Mouse (Mus musculus) limb, embryonic 12.5 days (tissue): ENCODE results near the gene Abcc8. TPM values are rescaled to one million over a fixed set of nuclear protein-coding genes. Genes with fewer than 3 reads are reported as not detected.

Experiments
- ATAC-seq: fragments of 200-750 bp; cut with Nextera tagmentation; 2 replicates; pipeline ENCODE4 v1.8.0; 2017; ENCODE audit warnings: low read depth, moderate TSS enrichment; ENCODE audit not compliant: insufficient number of reproducible peaks, insufficient read depth, low FRiP score, low TSS enrichment
- H3K27ac ChIP-seq: fragments of 300-500 bp; sonication (generic); 2 replicates; pipeline ENCODE4 v1.5.1; 2016; ENCODE audit warnings: mild to moderate bottlenecking, moderate library complexity
- H3K27me3 ChIP-seq: fragments of 300-500 bp; sonication (generic); 2 replicates; pipeline ENCODE4 v1.6.1; 2016; ENCODE audit warnings: mild to moderate bottlenecking, moderate library complexity
- H3K36me3 ChIP-seq: fragments of 300-500 bp; sonication (generic); 2 replicates; pipeline ENCODE4 v1.6.1; 2016; ENCODE audit warnings: mild to moderate bottlenecking, moderate library complexity
- H3K4me1 ChIP-seq: fragments of 300-500 bp; sonication (generic); replicated peaks from 2 replicates; pipeline ENCODE4 v1.6.1; 2016
- H3K4me2 ChIP-seq: fragments of 300-500 bp; sonication (generic); 2 replicates; pipeline ENCODE4 v1.6.1; 2016; ENCODE audit warnings: mild to moderate bottlenecking, moderate library complexity
- H3K4me3 ChIP-seq: fragments of 300-500 bp; sonication (generic); replicated peaks from 2 replicates; pipeline ENCODE4 v1.5.1; 2016; ENCODE audit warnings: mild to moderate bottlenecking
- H3K9ac ChIP-seq: fragments of 300-500 bp; sonication (generic); replicated peaks from 2 replicates; pipeline ENCODE4 v1.6.1; 2016; ENCODE audit warnings: mild to moderate bottlenecking, moderate library complexity
- H3K9me3 ChIP-seq: fragments of 300-500 bp; sonication (generic); 2 replicates; pipeline ENCODE4 v1.6.1; 2016; ENCODE audit warnings: mild to moderate bottlenecking, moderate library complexity
- WGBS: fragments of 180-500 bp; shearing (Covaris S2); methylation state at CpG from one replicate; pipeline ENCODE4 v1.1.7; 2016; 5-methylcytosine and 5-hydroxymethylcytosine counted together
- polyA plus RNA-seq: library from polyadenylated mRNA; unstranded; fragments of >200 nt; fragmentation: Nextera tagmentation; extraction: Ambion mirVana; gene quantifications from 2 replicates; pipeline ENCODE4 v1.2.1, GENCODE M21; 2016

Gene Abcc8
- polyA plus RNA-seq, 1 experiment from 2014 or later = 0.70 TPM

DNA sequence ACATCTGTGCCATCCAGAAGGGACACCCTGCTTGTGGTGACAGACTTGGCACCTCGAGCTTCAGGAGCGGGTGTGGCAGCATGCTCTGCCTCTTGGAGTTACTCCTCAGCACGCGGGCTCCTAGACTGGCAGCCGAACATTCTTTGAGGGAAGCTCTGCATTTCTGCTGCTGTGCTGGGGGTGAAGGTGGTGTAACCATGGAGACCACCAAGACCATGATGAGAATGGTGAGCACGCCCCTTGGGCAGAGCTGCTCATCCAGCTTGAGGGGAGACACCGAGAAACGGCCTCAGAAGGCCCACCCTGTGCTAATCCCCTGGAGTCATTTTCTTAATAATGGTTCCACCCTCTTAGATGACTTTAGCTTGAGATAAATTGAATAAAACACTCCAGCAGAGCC is 87.0 kb downstream of the Abcc8 start:
- Histone ChIP-seq H3K27me3 (peaks cover 42% of the 10 kb centered on the region), H3K4me1 (no peaks in the 10 kb centered on the region), H3K9ac (no peak overlapping the region), H3K36me3 (no peaks in the 10 kb centered on the region), H3K4me3 (no peak overlapping the region), H3K4me2 (no peak overlapping the region), H3K27ac (no peak overlapping the region), H3K9me3 (peaks cover 10% of the 10 kb centered on the region; the same call in 1 of the 2 replicates)
- ATAC-seq = no peak
- WGBS = 52% methylated on average over 8 of the region's 8 CpGs

DNA sequence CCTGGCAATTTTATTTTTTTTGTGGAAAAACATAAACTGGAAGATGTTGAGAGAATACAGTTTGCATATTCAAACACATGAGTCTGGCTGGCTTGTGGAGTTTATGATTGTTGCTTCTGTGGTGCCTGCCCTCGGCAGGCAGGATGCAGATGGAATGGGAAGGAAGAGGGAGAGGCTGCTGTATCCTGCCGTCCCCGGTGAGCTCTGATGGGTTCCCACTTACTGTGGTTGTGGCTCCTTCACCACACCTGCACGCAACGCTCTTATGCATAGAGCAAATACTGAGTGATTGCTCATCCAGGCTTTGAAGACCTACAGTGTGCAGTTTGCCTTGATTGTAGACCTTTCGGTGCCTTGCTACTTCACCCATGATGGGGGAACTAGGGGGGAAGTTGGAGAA is 91.6 kb downstream of the Abcc8 start:
- WGBS = 93% methylated on average over 6 of the region's 6 CpGs
- no peak overlapping the region for H3K27ac ChIP-seq
- H3K9ac ChIP-seq = no peak overlapping the region
- H3K4me2 ChIP-seq = no peak overlapping the region
- ATAC-seq = no peak
- no peaks in the 10 kb centered on the region for H3K4me1 ChIP-seq
- H3K9me3 ChIP-seq = peaks cover 10% of the 10 kb centered on the region; the same call in 1 of the 2 replicates
- H3K4me3 ChIP-seq = no peak overlapping the region
- H3K27me3 ChIP-seq = peaks cover 6% of the 10 kb centered on the region; the same call in 1 of the 2 replicates
- H3K36me3 ChIP-seq = peaks cover 16% of the 10 kb centered on the region

DNA sequence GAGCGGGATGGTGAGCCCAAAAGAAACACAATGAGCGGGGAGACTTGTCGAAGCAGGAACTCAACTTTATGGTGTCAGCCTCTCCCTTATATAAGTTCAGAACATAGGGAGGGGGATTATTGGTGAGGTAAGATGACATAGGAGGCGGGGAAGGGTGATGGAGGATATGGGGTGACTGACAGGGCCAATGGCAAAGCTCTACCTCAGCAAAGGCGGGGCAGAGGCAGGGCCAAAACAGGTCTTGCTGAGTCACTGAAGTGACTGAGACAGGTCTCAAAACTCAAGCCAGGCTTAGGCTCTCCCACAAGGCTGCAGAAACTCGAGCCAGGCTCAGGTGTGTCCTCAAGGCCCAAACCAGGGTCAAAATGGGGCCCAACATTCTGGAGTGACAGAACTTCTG is 93.5 kb downstream of the Abcc8 start:
- Histone ChIP-seq H3K9me3 (peaks cover 10% of the 10 kb centered on the region; the same call in 1 of the 2 replicates), H3K27ac (no peak overlapping the region), H3K9ac (no peak overlapping the region), H3K4me1 (no peaks in the 10 kb centered on the region), H3K4me3 (no peak overlapping the region), H3K27me3 (no peaks in the 10 kb centered on the region), H3K36me3 (peaks cover 35% of the 10 kb centered on the region), H3K4me2 (no peak overlapping the region)
- no peak for ATAC-seq
- 82% methylated on average over 6 of the region's 6 CpGs for whole genome bisulfite sequencing

DNA sequence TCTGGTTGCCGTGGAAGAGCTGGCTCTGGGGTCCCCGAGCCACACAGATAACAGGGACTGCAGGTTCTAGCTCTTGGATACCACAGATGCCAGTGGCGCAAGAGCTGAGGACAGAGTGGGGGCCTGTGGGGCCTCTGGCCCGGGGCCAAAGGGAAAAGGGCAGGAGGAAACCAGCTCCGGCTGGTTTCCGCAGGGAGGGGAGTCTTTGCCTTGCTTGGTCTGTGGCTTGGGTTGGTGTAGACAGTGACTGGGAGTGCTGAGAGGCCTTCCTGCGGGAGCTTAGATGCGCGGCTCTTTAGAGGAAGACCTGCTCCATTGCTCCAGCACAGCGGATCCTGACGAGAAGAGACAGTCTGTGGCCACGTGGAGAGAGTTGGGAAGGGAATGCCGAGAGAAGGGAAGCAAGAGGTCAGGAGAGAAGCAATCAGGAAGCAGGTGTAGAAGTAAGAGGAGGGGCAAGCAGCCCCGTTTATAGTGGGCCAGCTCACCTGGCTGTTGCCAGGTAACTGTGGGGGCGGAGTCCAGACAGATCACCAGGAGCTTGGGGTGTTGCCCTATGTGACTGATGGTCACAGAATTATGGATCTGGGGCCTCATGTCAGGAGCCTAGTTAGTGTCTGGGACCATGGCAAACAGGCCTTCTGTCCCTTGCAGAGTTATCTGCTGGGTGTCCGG is 94.9 kb downstream of the Abcc8 start:
- H3K36me3 ChIP-seq = peaks cover 49% of the 10 kb centered on the region
- peaks cover 10% of the 10 kb centered on the region; the same call in 1 of the 2 replicates for H3K9me3 ChIP-seq
- H3K27ac ChIP-seq = no peak overlapping the region
- H3K27me3 ChIP-seq = no peaks in the 10 kb centered on the region
- 77% methylated on average over 16 of the region's 16 CpGs for WGBS
- H3K4me3 ChIP-seq = no peak overlapping the region
- no peaks in the 10 kb centered on the region for H3K4me1 ChIP-seq
- H3K4me2 ChIP-seq = no peak overlapping the region
- ATAC-seq = no peak
- H3K9ac ChIP-seq = no peak overlapping the region

DNA sequence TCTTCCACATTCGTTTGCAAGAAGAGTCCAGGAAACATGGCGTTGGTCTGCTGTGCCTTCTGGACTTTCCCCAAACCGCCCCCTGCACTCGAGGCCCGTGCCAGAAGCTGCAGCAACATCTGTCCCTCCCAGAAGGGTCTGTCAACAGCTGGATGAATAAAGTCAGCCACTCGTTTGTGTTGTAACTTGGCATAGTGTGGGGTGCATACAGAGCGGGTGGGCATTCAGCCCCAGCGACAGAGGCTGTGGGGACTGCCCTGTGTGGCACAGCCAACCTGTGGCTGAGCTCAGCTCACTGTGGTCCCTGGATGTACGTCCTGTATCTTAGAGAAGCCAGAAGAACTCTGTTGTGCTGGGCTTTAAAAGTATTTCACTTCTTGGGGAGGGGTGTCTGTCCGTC is 95.8 kb downstream of the Abcc8 start:
- H3K27me3 ChIP-seq = no peaks in the 10 kb centered on the region
- no peak overlapping the region for H3K9ac ChIP-seq
- H3K4me1 ChIP-seq = no peaks in the 10 kb centered on the region
- H3K27ac ChIP-seq = no peak overlapping the region
- H3K9me3 ChIP-seq = peaks cover 9% of the 10 kb centered on the region; the same call in 1 of the 2 replicates
- H3K36me3 ChIP-seq = peaks cover 59% of the 10 kb centered on the region
- 88% methylated on average over 10 of the region's 10 CpGs for WGBS
- no peak for ATAC-seq
- H3K4me2 ChIP-seq = no peak overlapping the region
- no peak overlapping the region for H3K4me3 ChIP-seq

DNA sequence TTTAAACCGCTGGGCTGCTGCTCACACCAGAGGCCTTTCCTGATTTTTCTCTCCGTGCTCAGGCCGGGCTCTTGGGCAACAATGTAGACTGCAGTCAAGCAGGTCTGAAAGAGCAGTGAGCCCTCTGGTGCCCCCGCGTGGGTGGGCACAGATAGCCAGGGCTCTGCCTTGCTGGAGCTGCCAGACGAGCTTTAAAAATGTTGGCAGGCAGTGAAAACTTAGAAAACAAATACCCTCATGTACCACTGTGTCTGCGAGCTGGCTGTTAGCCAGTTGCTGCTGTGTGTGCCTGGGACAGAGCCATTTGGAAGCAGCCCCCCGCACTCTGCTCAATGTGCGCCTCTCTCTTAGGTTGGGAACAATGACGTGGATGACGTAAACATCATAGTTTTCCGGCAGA is 102.2 kb downstream of the Abcc8 start:
- Histone ChIP-seq H3K9me3 (no peaks in the 10 kb centered on the region), H3K27ac (no peak overlapping the region), H3K4me1 (no peaks in the 10 kb centered on the region), H3K27me3 (no peaks in the 10 kb centered on the region), H3K4me2 (no peak overlapping the region), H3K36me3 (peaks cover 94% of the 10 kb centered on the region), H3K4me3 (no peak overlapping the region), H3K9ac (no peak overlapping the region)
- ATAC-seq = no peak
- 89% methylated on average over 12 of the region's 12 CpGs for WGBS

DNA sequence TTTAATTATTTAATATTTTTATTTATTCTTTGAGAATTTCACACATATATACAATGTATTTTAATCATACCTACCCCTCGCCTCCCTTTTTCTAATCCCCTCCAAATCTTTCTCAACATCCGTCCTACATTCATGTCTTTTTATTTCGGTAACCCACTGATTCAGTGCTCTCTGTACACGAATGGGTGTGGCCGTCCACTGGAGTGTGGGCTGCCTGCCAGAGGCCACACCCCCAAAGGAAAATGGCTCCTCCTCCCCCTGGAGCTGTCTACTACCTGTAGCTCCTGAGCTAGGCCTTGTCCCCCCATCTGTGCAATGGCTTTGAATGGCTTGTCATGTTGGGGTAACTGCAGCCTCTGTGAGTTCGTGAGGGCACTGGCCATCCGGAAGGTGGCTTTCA is 103.0 kb downstream of the Abcc8 start:
- no peaks in the 10 kb centered on the region for H3K4me1 ChIP-seq
- no peak overlapping the region for H3K4me3 ChIP-seq
- H3K27me3 ChIP-seq = no peaks in the 10 kb centered on the region
- no peak for ATAC-seq
- peaks cover 94% of the 10 kb centered on the region for H3K36me3 ChIP-seq
- no peak overlapping the region for H3K4me2 ChIP-seq
- no peak overlapping the region for H3K27ac ChIP-seq
- 87% methylated on average over 7 of the region's 7 CpGs for WGBS
- no peaks in the 10 kb centered on the region for H3K9me3 ChIP-seq
- no peak overlapping the region for H3K9ac ChIP-seq

DNA sequence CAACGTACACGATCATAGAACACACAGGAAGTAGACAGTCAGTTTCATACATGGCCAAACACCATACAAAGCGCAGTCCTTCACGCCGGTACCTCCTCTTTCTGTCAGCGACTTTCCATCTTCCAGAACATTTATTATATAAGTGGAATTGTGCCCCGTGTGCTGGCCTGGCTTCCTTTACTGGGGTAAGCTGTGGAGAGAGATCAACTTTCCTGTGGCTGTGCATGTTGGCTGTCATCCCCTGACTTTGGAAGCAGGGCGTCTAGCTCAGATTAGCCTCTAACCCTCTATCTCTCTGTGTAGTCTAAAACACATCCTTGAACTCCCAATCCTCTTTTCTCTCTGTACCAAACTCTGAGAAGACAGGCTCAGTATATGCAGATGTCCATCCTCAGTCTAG is 111.0 kb downstream of the Abcc8 start:
- WGBS = 92% methylated on average over 8 of the region's 8 CpGs

DNA sequence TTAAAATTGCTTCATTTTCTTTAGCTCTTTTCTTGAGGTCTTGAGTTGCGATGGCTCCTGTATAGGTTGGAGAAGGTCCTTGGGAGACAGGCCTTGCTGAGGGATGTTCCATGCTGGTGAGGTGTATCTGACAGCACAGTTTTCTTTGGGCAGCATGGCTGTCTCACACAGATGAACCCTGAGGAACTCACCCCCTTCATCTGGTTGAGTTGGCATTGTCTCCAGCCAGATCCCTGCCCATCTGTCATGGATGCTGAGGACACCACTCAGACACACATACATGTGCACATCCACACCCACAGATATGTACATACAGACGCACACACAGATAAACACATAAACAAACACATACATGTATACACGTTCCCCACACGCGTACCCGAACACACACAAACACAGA is 116.5 kb downstream of the Abcc8 start:
- 97% methylated on average over 6 of the region's 6 CpGs for WGBS
- no peak for ATAC-seq
- Histone ChIP-seq H3K9ac (no peak overlapping the region), H3K4me3 (no peak overlapping the region), H3K27me3 (no peaks in the 10 kb centered on the region), H3K36me3 (peaks cover 96% of the 10 kb centered on the region), H3K4me1 (no peaks in the 10 kb centered on the region), H3K9me3 (no peaks in the 10 kb centered on the region), H3K4me2 (no peak overlapping the region), H3K27ac (no peak overlapping the region)

More for the DNA sequence above, 111.0 kb downstream of the Abcc8 start:
- peaks cover 96% of the 10 kb centered on the region for H3K36me3 ChIP-seq
- no peak overlapping the region for H3K9ac ChIP-seq
- H3K4me2 ChIP-seq = no peak overlapping the region
- H3K4me1 ChIP-seq = no peaks in the 10 kb centered on the region
- no peaks in the 10 kb centered on the region for H3K27me3 ChIP-seq
- H3K4me3 ChIP-seq = no peak overlapping the region
- H3K9me3 ChIP-seq = no peaks in the 10 kb centered on the region
- H3K27ac ChIP-seq = no peak overlapping the region
- no peak for ATAC-seq

DNA sequence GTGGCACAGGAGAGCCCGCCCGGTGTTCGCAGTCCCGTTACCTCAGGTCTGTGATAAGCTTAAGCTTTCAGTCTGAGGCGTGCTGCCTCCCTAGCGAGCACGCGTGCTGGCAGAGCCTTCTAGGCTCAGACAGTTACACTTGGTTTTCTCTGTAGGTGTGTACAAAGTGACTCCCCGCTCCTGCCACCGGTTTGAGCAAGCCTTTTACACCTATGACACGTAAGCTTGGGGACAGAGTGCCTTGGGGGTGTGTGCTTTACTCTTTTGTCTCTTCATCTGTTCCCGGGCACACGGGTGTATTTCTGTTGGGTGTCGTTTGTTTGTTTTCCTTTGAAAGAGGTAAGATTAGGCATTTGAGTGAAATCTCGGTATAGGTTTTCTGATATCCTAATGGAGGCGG is 118.2 kb downstream of the Abcc8 start:
- no peak for ATAC-seq
- H3K36me3 ChIP-seq = peaks cover 96% of the 10 kb centered on the region
- H3K9ac ChIP-seq = no peak overlapping the region
- H3K4me1 ChIP-seq = no peaks in the 10 kb centered on the region
- WGBS = 97% methylated on average over 16 of the region's 16 CpGs
- no peak overlapping the region for H3K4me3 ChIP-seq
- H3K27ac ChIP-seq = no peak overlapping the region
- H3K27me3 ChIP-seq = no peaks in the 10 kb centered on the region
- no peak overlapping the region for H3K4me2 ChIP-seq
- H3K9me3 ChIP-seq = no peaks in the 10 kb centered on the region

DNA sequence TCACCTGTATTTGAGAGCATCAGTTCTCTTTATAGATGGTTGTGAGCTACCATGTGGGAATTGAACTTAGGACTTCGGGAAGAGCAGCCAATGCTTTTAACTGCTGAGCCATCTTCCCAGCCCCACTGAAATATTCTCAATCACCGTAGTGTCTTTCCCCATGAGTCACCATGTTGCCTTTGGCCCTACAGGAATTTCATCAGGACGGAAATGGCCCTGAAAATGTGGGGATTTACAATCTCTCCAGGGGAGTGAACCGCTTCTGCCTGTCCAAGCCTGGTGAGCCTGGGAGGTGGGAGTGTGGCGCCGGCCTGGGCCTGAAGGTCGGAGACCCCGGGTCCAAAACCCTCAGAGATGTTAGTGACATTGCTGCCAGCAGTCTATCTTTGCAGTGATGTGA is 119.1 kb downstream of the Abcc8 start:
- no peak for ATAC-seq
- H3K9me3 ChIP-seq = no peaks in the 10 kb centered on the region
- peaks cover 97% of the 10 kb centered on the region for H3K36me3 ChIP-seq
- 91% methylated on average over 8 of the region's 8 CpGs for WGBS
- H3K4me2 ChIP-seq = no peak overlapping the region
- H3K27me3 ChIP-seq = no peaks in the 10 kb centered on the region
- no peak overlapping the region for H3K9ac ChIP-seq
- H3K4me3 ChIP-seq = no peak overlapping the region
- no peak overlapping the region for H3K27ac ChIP-seq
- H3K4me1 ChIP-seq = no peaks in the 10 kb centered on the region

DNA sequence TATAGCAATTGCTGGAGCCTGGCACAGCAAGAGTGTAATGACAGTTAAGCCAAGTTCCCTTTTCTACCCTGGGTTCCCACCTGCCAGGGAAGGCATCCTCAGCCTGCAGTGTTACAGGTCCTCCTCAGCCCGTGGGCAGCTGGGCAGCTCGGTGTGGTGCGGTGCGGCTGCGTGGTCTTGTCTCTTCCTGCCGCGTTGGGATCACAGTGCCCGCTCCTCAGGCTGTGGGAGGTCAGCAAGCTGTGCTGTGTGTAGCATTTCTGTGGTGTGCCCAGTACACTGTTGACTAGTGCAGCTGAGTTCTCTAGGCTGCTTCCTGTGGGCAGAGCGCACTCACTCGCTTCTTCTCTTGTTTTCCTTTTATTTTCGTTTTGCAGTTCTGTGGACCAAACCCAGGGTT is 121.0 kb downstream of the Abcc8 start:
- Histone ChIP-seq H3K27me3 (no peaks in the 10 kb centered on the region), H3K4me1 (no peaks in the 10 kb centered on the region), H3K36me3 (peaks cover 99% of the 10 kb centered on the region), H3K9ac (no peak overlapping the region), H3K9me3 (no peaks in the 10 kb centered on the region), H3K4me3 (no peak overlapping the region), H3K4me2 (no peak overlapping the region), H3K27ac (no peak overlapping the region)
- ATAC-seq = no peak
- 92% methylated on average over 11 of the region's 11 CpGs for WGBS
